9 mouse cellular contexts compared by ENCODE assay signal in the genomic region with DNA sequence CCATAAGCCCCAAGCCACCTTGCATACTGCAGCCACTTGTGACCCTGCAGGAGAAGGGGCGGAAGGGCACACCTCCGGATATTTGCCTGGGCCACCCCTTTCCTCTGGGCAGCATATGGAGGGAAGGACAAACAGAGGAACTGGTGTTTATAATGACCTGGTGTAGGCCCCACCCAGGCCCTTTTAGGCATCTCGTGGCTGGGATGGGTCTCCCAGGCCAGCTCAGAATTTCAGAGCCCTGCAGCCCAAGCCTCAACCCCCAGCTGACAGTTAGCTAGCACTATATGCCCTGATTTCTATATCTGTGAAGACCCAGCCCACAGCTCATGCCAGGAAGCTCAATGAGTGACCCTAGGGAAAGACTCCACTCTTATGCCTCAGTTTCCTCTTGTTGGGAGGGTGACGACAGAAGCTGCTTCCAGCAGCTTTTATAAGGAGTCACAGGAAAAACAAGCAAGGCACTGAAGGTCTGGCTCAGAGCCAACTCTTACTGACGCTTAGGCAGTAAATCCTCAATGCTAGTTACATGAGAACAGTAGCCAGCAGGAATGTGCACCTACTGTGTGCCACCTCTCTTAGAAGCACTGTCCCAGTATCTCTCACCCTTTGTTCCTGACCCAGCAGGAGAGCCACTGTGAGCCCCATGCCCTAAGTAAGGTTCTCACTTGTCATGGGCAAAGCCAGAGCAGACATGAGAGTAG. TPM values are rescaled to one million over a fixed set of nuclear protein-coding genes. Genes with fewer than 3 reads are reported as not detected.
DNase-seq lines count a peak whose midpoint lies in the region; ATAC-seq and TF ChIP-seq lines count a peak whose summit lies in the region.
"Had no signal": no experiment of that assay in that cellular context is flagged by ENCODE, and none has a peak within 500 bp of the region (broad histone marks: within the 10 kb centered on the region; RNA-seq: fewer than 3 reads in every experiment).

No protein-coding gene starts in this region.

- no peak for TF ChIP-seq CTCF in midbrain, postnatal 0 days (IDR thresholded peaks at IDR 0.05)
- TF ChIP-seq CTCF in kidney, postnatal 0 days (IDR thresholded peaks at IDR 0.05; ENCODE audit: low read depth) = no peak
- TF ChIP-seq CTCF in cerebellum, adult 2 months (IDR thresholded peaks at IDR 0.05; ENCODE audit: borderline replicate concordance, insufficient read depth, low read depth, low read length) = no peak

- no peaks in the 10 kb centered on the region for H3K27me3 ChIP-seq in midbrain, postnatal 0 days (ENCODE audit: insufficient read depth, low read length)
- H3K27me3 ChIP-seq in midbrain, embryonic 15.5 days (replicated peaks) = no peaks in the 10 kb centered on the region
- no peaks in the 10 kb centered on the region for H3K27me3 ChIP-seq in embryonic facial prominence, embryonic 12.5 days
- no peaks in the 10 kb centered on the region for H3K27me3 ChIP-seq in kidney, postnatal 0 days (ENCODE audit: insufficient read depth, low read length)
- no peaks in the 10 kb centered on the region for H3K27me3 ChIP-seq in stomach, embryonic 14.5 days (ENCODE audit: control insufficient read depth, insufficient read depth, low read length)
- no peaks in the 10 kb centered on the region for H3K27me3 ChIP-seq in cerebellum, adult 2 months (ENCODE audit: control insufficient read depth, insufficient read depth, low read length)

- H3K36me3 ChIP-seq in midbrain, postnatal 0 days (ENCODE audit: insufficient read depth, low read length) = peaks cover 20% of the 10 kb centered on the region
- H3K36me3 ChIP-seq in midbrain, embryonic 15.5 days (replicated peaks) = peaks cover 11% of the 10 kb centered on the region; the same call in 1 of the 2 replicates
- H3K36me3 ChIP-seq in embryonic facial prominence, embryonic 12.5 days = peaks cover 32% of the 10 kb centered on the region
- H3K36me3 ChIP-seq in kidney, postnatal 0 days (ENCODE audit: insufficient read depth, low read length) = peaks cover 20% of the 10 kb centered on the region
- H3K36me3 ChIP-seq in stomach, embryonic 14.5 days (ENCODE audit: control insufficient read depth, insufficient read depth, low read length) = peaks cover 21% of the 10 kb centered on the region

- H3K4me2 ChIP-seq in midbrain, postnatal 0 days (ENCODE audit: low read depth, low read length, poor library complexity, severe bottlenecking) = no peak overlapping the region
- no peak overlapping the region for H3K4me2 ChIP-seq in midbrain, embryonic 15.5 days
- no peak overlapping the region for H3K4me2 ChIP-seq in embryonic facial prominence, embryonic 12.5 days (replicated peaks)
- 0 out of 2 replicates have a peak overlapping the region, but pooled peaks have one; percentile 3 for H3K4me2 ChIP-seq in kidney, postnatal 0 days (ENCODE audit: low read length)
- H3K4me2 ChIP-seq in stomach, embryonic 14.5 days (replicated peaks; ENCODE audit: low read depth, low read length) = peak overlapping the region; percentile 30

- H3K27ac ChIP-seq in midbrain, postnatal 0 days (ENCODE audit: low read depth, low read length) = no peak overlapping the region
- no peak overlapping the region for H3K27ac ChIP-seq in midbrain, embryonic 15.5 days
- peak overlapping the region; percentile 62 for H3K27ac ChIP-seq in embryonic facial prominence, embryonic 12.5 days
- peak overlapping the region; percentile 91 for H3K27ac ChIP-seq in kidney, postnatal 0 days
- H3K27ac ChIP-seq in stomach, embryonic 14.5 days (ENCODE audit: low read length) = peak overlapping the region; percentile 91
- H3K27ac ChIP-seq in cerebellum, adult 2 months (ENCODE audit: insufficient read depth, low read length) = no peak overlapping the region

- DNase-seq in midbrain, postnatal 0 days (ENCODE audit: low spot score) = peak; percentile 44
- peak; percentile 64 for DNase-seq in kidney, postnatal 0 days (ENCODE audit: low spot score)
- DNase-seq in layer of hippocampus, postnatal 25 days (ENCODE audit: extremely low spot score in 1 of 2, low spot score in 1 of 2) = no peak
- no peak for DNase-seq in cerebellum, adult 2 months
- DNase-seq in left cerebral cortex, adult 9 months (ENCODE audit: low spot score in 2 of 2) = no peak

- ATAC-seq in midbrain, postnatal 0 days (ENCODE audit: low FRiP score) = no peak
- ATAC-seq in midbrain, embryonic 15.5 days (replicated peaks) = no peak
- ATAC-seq in embryonic facial prominence, embryonic 12.5 days (ENCODE audit: insufficient number of reproducible peaks, insufficient read depth, low FRiP score, low TSS enrichment) = no peak
- no peak for ATAC-seq in kidney, postnatal 0 days (replicated peaks; ENCODE audit: low FRiP score, low read depth)
- ATAC-seq in stomach, embryonic 14.5 days (ENCODE audit: insufficient number of reproducible peaks, insufficient read depth, low FRiP score, low read depth) = no peak

- H3K9ac ChIP-seq in midbrain, postnatal 0 days (replicated peaks; ENCODE audit: low read length, poor library complexity, severe bottlenecking) = no peak overlapping the region
- H3K9ac ChIP-seq in midbrain, embryonic 15.5 days = no peak overlapping the region
- H3K9ac ChIP-seq in embryonic facial prominence, embryonic 12.5 days = no peak overlapping the region
- H3K9ac ChIP-seq in kidney, postnatal 0 days (ENCODE audit: low read depth, low read length) = peak overlapping the region; percentile 28
- 0 out of 2 replicates have a peak overlapping the region, but pooled peaks have one; percentile 1 for H3K9ac ChIP-seq in stomach, embryonic 14.5 days (replicated peaks; ENCODE audit: low read depth, low read length)

- no peak for TF ChIP-seq POLR2A in cerebellum, adult 2 months (IDR thresholded peaks at IDR 0.05; ENCODE audit: borderline replicate concordance, insufficient read depth, low read length)

- no peaks in the 10 kb centered on the region for H3K4me1 ChIP-seq in midbrain, postnatal 0 days (ENCODE audit: insufficient read depth, low read length)
- H3K4me1 ChIP-seq in midbrain, embryonic 15.5 days = no peaks in the 10 kb centered on the region
- H3K4me1 ChIP-seq in embryonic facial prominence, embryonic 12.5 days = peaks cover 18% of the 10 kb centered on the region; the same call in 1 of the 2 replicates
- peaks cover 44% of the 10 kb centered on the region for H3K4me1 ChIP-seq in kidney, postnatal 0 days (replicated peaks; ENCODE audit: insufficient read depth, low read length)
- peaks cover 34% of the 10 kb centered on the region for H3K4me1 ChIP-seq in stomach, embryonic 14.5 days (ENCODE audit: control insufficient read depth, insufficient read depth, low read length)
- peaks cover 41% of the 10 kb centered on the region for H3K4me1 ChIP-seq in cerebellum, adult 2 months (ENCODE audit: control insufficient read depth, insufficient read depth, low read length)

- no peak overlapping the region for H3K4me3 ChIP-seq in midbrain, postnatal 0 days (ENCODE audit: low read depth, low read length)
- H3K4me3 ChIP-seq in midbrain, embryonic 15.5 days = no peak overlapping the region
- H3K4me3 ChIP-seq in embryonic facial prominence, embryonic 12.5 days = no peak overlapping the region
- no peak overlapping the region for H3K4me3 ChIP-seq in kidney, postnatal 0 days (replicated peaks; ENCODE audit: low read depth, low read length)
- H3K4me3 ChIP-seq in stomach, embryonic 14.5 days (ENCODE audit: low read depth, low read length) = no peak overlapping the region
- no peak overlapping the region for H3K4me3 ChIP-seq in cerebellum, adult 2 months (replicated peaks; ENCODE audit: insufficient read depth, low read depth, low read length)

- H3K9me3 ChIP-seq in midbrain, postnatal 0 days (ENCODE audit: low read length) = no peaks in the 10 kb centered on the region
- H3K9me3 ChIP-seq in midbrain, embryonic 15.5 days = no peaks in the 10 kb centered on the region
- H3K9me3 ChIP-seq in embryonic facial prominence, embryonic 12.5 days = no peaks in the 10 kb centered on the region
- H3K9me3 ChIP-seq in kidney, postnatal 0 days (replicated peaks; ENCODE audit: low read length) = no peaks in the 10 kb centered on the region
- H3K9me3 ChIP-seq in stomach, embryonic 14.5 days (ENCODE audit: control insufficient read depth, low read depth, low read length) = no peaks in the 10 kb centered on the region

- 46% methylated on average over 5 of the region's 5 CpGs for WGBS in midbrain, postnatal 0 days
- WGBS in midbrain, embryonic 15.5 days = 55% methylated on average over 5 of the region's 5 CpGs
- WGBS in embryonic facial prominence, embryonic 12.5 days = 39% methylated on average over 5 of the region's 5 CpGs
- 32% methylated on average over 5 of the region's 5 CpGs for WGBS in kidney, postnatal 0 days
- 29% methylated on average over 5 of the region's 5 CpGs for WGBS in stomach, embryonic 14.5 days
- WGBS in cerebellum, adult 2 months = 42% methylated on average over 5 of the region's 5 CpGs

RNA-seq across cellular contexts. Expression of gene Nccrp1, which starts 24.1 kb away (rescaled TPM):
- total RNA-seq in midbrain, postnatal 0 days (2014; rRNA removed) = 1.4 TPM in 1 of 2 replicates, not detected in the other
- 0.16 and 0.47 TPM in 2 replicates for polyA plus RNA-seq in midbrain, postnatal 0 days (2015; fragmentation: Nextera tagmentation; extraction: Ambion mirVana)
- 0.14 and 0.18 TPM in 2 replicates for polyA plus RNA-seq in midbrain, embryonic 15.5 days (2015; fragmentation: Nextera tagmentation; extraction: Ambion mirVana)
- polyA plus RNA-seq in embryonic facial prominence, embryonic 12.5 days (2016; fragmentation: Nextera tagmentation; extraction: Ambion mirVana) = not detected in 2 replicates
- 5.5 and 7.3 TPM in 2 replicates for polyA plus RNA-seq in kidney, postnatal 0 days (2015; fragmentation: Nextera tagmentation; extraction: Ambion mirVana)
- polyA plus RNA-seq in stomach, embryonic 14.5 days (2014; fragmentation: Nextera tagmentation; extraction: Ambion mirVana) = not detected in 2 replicates
- under 1 TPM; 0.40 to 0.57 TPM for total RNA-seq in layer of hippocampus, postnatal 25 days (2021)
- 0.43 and 0.67 TPM in 2 replicates for polyA plus RNA-seq in cerebellum, adult 2 months (2012; rRNA removed)
- total RNA-seq: heart, postnatal 14 days had no signal

RNA-seq across cellular contexts. Expression of gene Samd4b, which starts 26.8 kb away (rescaled TPM):
- total RNA-seq in midbrain, postnatal 0 days (2014; rRNA removed) = 48.2 and 56.0 TPM in 2 replicates
- 17.6 and 19.2 TPM in 2 replicates for polyA plus RNA-seq in midbrain, postnatal 0 days (2015; fragmentation: Nextera tagmentation; extraction: Ambion mirVana)
- polyA plus RNA-seq in midbrain, embryonic 15.5 days (2015; fragmentation: Nextera tagmentation; extraction: Ambion mirVana) = 22.8 and 24.8 TPM in 2 replicates
- polyA plus RNA-seq in embryonic facial prominence, embryonic 12.5 days (2016; fragmentation: Nextera tagmentation; extraction: Ambion mirVana) = 36.6 and 36.8 TPM in 2 replicates
- 18.4 and 19.5 TPM in 2 replicates for polyA plus RNA-seq in kidney, postnatal 0 days (2015; fragmentation: Nextera tagmentation; extraction: Ambion mirVana)
- 23.7 and 25.8 TPM in 2 replicates for polyA plus RNA-seq in stomach, embryonic 14.5 days (2014; fragmentation: Nextera tagmentation; extraction: Ambion mirVana)
- total RNA-seq in layer of hippocampus, postnatal 25 days (2021) = 10 to 100 TPM; 70.1 to 71.0 TPM
- polyA plus RNA-seq in cerebellum, adult 2 months (2012; rRNA removed) = 54.1 and 54.9 TPM in 2 replicates

RNA-seq across cellular contexts. Expression of gene Pak4, which starts 26.9 kb away (rescaled TPM):
- 13.3 and 19.8 TPM in 2 replicates for total RNA-seq in midbrain, postnatal 0 days (2014; rRNA removed)
- polyA plus RNA-seq in midbrain, postnatal 0 days (2015; fragmentation: Nextera tagmentation; extraction: Ambion mirVana) = 8.9 and 9.6 TPM in 2 replicates
- 20.9 and 21.6 TPM in 2 replicates for polyA plus RNA-seq in midbrain, embryonic 15.5 days (2015; fragmentation: Nextera tagmentation; extraction: Ambion mirVana)
- 43.4 and 44.1 TPM in 2 replicates for polyA plus RNA-seq in embryonic facial prominence, embryonic 12.5 days (2016; fragmentation: Nextera tagmentation; extraction: Ambion mirVana)
- polyA plus RNA-seq in kidney, postnatal 0 days (2015; fragmentation: Nextera tagmentation; extraction: Ambion mirVana) = 33.5 and 36.6 TPM in 2 replicates
- polyA plus RNA-seq in stomach, embryonic 14.5 days (2014; fragmentation: Nextera tagmentation; extraction: Ambion mirVana) = 41.1 and 47.8 TPM in 2 replicates
- 10 to 100 TPM; 13.4 to 14.8 TPM for total RNA-seq in layer of hippocampus, postnatal 25 days (2021)
- polyA plus RNA-seq in cerebellum, adult 2 months (2012; rRNA removed) = 8.3 and 8.5 TPM in 2 replicates

RNA-seq across cellular contexts. Expression of gene Sycn, which starts 30.4 kb away (rescaled TPM):
- total RNA-seq in midbrain, postnatal 0 days (2014; rRNA removed) = not detected in 2 replicates
- polyA plus RNA-seq in midbrain, postnatal 0 days (2015; fragmentation: Nextera tagmentation; extraction: Ambion mirVana) = not detected in 2 replicates
- not detected in 2 replicates for polyA plus RNA-seq in midbrain, embryonic 15.5 days (2015; fragmentation: Nextera tagmentation; extraction: Ambion mirVana)
- not detected in 2 replicates for polyA plus RNA-seq in embryonic facial prominence, embryonic 12.5 days (2016; fragmentation: Nextera tagmentation; extraction: Ambion mirVana)
- polyA plus RNA-seq in kidney, postnatal 0 days (2015; fragmentation: Nextera tagmentation; extraction: Ambion mirVana) = 0.27 and 0.45 TPM in 2 replicates
- polyA plus RNA-seq in stomach, embryonic 14.5 days (2014; fragmentation: Nextera tagmentation; extraction: Ambion mirVana) = 0.49 and 1.0 TPM in 2 replicates
- not detected for total RNA-seq in layer of hippocampus, postnatal 25 days (2021)
- not detected in 2 replicates for polyA plus RNA-seq in cerebellum, adult 2 months (2012; rRNA removed)
- total RNA-seq: heart, postnatal 14 days had no signal

RNA-seq across cellular contexts. Expression of gene Ifnl3, which starts 48.5 kb away (rescaled TPM):
- total RNA-seq in midbrain, postnatal 0 days (2014; rRNA removed) = not detected in 2 replicates
- not detected in 2 replicates for polyA plus RNA-seq in midbrain, postnatal 0 days (2015; fragmentation: Nextera tagmentation; extraction: Ambion mirVana)
- polyA plus RNA-seq in midbrain, embryonic 15.5 days (2015; fragmentation: Nextera tagmentation; extraction: Ambion mirVana) = not detected in 2 replicates
- polyA plus RNA-seq in embryonic facial prominence, embryonic 12.5 days (2016; fragmentation: Nextera tagmentation; extraction: Ambion mirVana) = not detected in 2 replicates
- not detected in 2 replicates for polyA plus RNA-seq in kidney, postnatal 0 days (2015; fragmentation: Nextera tagmentation; extraction: Ambion mirVana)
- not detected in 2 replicates for polyA plus RNA-seq in stomach, embryonic 14.5 days (2014; fragmentation: Nextera tagmentation; extraction: Ambion mirVana)
- total RNA-seq in layer of hippocampus, postnatal 25 days (2021) = not detected
- polyA plus RNA-seq in cerebellum, adult 2 months (2012; rRNA removed) = not detected in 2 replicates
- total RNA-seq: heart, postnatal 14 days had no signal

Comparison
In these comparisons a context has a peak if more than half of its experiments do, and no peak if none do; other contexts are left out.
1. DNase-seq: peak in midbrain, postnatal 0 days (single experiment) and kidney, postnatal 0 days (single experiment); none in layer of hippocampus, postnatal 25 days (0 of 2), cerebellum, adult 2 months (0 of 2) and left cerebral cortex, adult 9 months (0 of 2).
2. H3K27ac ChIP-seq: peak in embryonic facial prominence, embryonic 12.5 days (single experiment), kidney, postnatal 0 days (single experiment) and stomach, embryonic 14.5 days (single experiment); none in midbrain, postnatal 0 days (single experiment), midbrain, embryonic 15.5 days (single experiment) and cerebellum, adult 2 months (single experiment).
3. H3K4me2 ChIP-seq: peak in kidney, postnatal 0 days (single experiment) and stomach, embryonic 14.5 days (single experiment); none in midbrain, postnatal 0 days (single experiment), midbrain, embryonic 15.5 days (single experiment) and embryonic facial prominence, embryonic 12.5 days (single experiment).
4. H3K9ac ChIP-seq: peak in kidney, postnatal 0 days (single experiment) and stomach, embryonic 14.5 days (single experiment); none in midbrain, postnatal 0 days (single experiment), midbrain, embryonic 15.5 days (single experiment) and embryonic facial prominence, embryonic 12.5 days (single experiment).